Mouse (Mus musculus): Measurements from ENCODE around the gene C1qb.

DNA sequence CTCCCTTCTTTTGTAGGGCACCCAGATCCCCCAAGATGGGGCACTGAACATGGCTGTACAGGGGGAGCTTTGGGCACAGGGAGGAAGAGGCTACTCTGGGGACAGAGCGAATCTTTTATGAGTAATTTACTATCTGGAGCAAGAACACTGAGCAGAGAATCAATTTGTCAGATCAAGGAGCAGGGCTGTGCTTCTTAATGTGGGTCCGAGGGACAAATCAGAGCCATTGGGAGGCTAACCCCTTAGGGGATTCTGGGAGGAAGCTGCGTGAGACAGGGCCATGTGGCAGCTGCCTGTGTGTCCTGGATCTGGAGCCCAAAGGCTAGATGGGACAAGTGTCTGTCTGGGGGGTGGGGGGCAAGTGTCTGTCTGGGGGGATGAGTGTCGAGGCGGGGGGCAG lies 20.5 kb downstream of the C1qb start:
- TF ChIP-seq CTCF (IDR thresholded peaks at IDR 0.05; ENCODE audit: control insufficient read depth, insufficient read depth, insufficient read length) (no peak), MAX (IDR thresholded peaks at IDR 0.05) (no peak), MYOG (IDR thresholded peaks at IDR 0.05; ENCODE audit: control insufficient read depth, extremely low read depth, insufficient read length) (no peak), MYOD1 (IDR thresholded peaks at IDR 0.05; ENCODE audit: control insufficient read depth, insufficient read length, low read depth) (no peak), USF1 (IDR thresholded peaks at IDR 0.05; ENCODE audit: low read depth) (no peak), FOSL1 (IDR thresholded peaks at IDR 0.05; ENCODE audit: insufficient read depth, low read length, poor library complexity, severe bottlenecking) (no peak)

All from C2C12 (cell line).